Mouse (Mus musculus) testis, adult 2 months (tissue): ENCODE data around the gene Myh10.

ENCODE experiments used
- CTCF ChIP-seq: fragments of 200-500 bp; IDR thresholded peaks from 2 replicates; pipeline ENCODE4 v1.5.1; 2012; ENCODE audit warnings: low read depth, mild to moderate bottlenecking, inconsistent platforms, low read length, moderate library complexity; ENCODE audit not compliant: control insufficient read depth, insufficient read depth, insufficient replicate concordance
- POLR2A ChIP-seq: fragments of 200-500 bp; IDR thresholded peaks from 2 replicates; pipeline ENCODE4 v1.6.1; 2012; ENCODE audit warnings: low read depth, mild to moderate bottlenecking, inconsistent platforms, low read length, moderate library complexity; ENCODE audit not compliant: control insufficient read depth

GRCm38 (mm10) chr11:68686001-68686400 is 5.4 kb upstream of the Myh10 start:
- no peak for TF ChIP-seq CTCF
- TF ChIP-seq POLR2A = no peak
